Mouse (Mus musculus) MEL (cell line): ENCODE measurements around the gene Proca1. TPM values are rescaled to one million over a fixed set of nuclear protein-coding genes. Genes with fewer than 3 reads are reported as not detected.

Source experiments
- DNase-seq: peaks from one replicate; pipeline ENCODE4 v3.0.0; 2011; ENCODE audit warnings: low read depth, low spot score
- H3K27ac ChIP-seq: 2 replicates; pipeline ENCODE4 v1.5.1; 2012; ENCODE audit warnings: low read depth, mild to moderate bottlenecking, control low read depth, low read length, moderate library complexity; ENCODE audit not compliant: control insufficient read depth
- H3K27me3 ChIP-seq, 2 experiments: fragments of 150-350 bp in 1 of 2; sonication (generic) in 1 of 2; 2 replicates each; pipeline ENCODE4 v1.6.1; 2012; ENCODE audit warnings: low read length in 2 of 2, mild to moderate bottlenecking in 2 of 2, improper control_type of control experiment in 1 of 2, moderate library complexity in 1 of 2; ENCODE audit not compliant: insufficient read depth in 2 of 2, control insufficient read depth in 1 of 2
- H3K36me3 ChIP-seq, 2 experiments: 2 replicates each; pipeline ENCODE4 v1.6.1; 2012 to 2014; ENCODE audit warnings: low read length in 2 of 2, improper control_type of control experiment in 1 of 2, inconsistent platforms in 1 of 2, mild to moderate bottlenecking in 1 of 2; ENCODE audit not compliant: insufficient read depth in 2 of 2, control insufficient read depth in 1 of 2
- H3K4me1 ChIP-seq, 2 experiments: fragments of 150-350 bp in 1 of 2; sonication (generic) in 1 of 2; 2 replicates each; pipeline ENCODE4 v1.6.1; 2012; ENCODE audit warnings: low read length in 2 of 2, improper control_type of control experiment in 1 of 2, mild to moderate bottlenecking in 1 of 2; ENCODE audit not compliant: insufficient read depth in 2 of 2, control insufficient read depth in 1 of 2
- H3K4me3 ChIP-seq, 2 experiments: fragments of 150-350 bp in 1 of 2; sonication (generic) in 1 of 2; 2 replicates each; pipeline ENCODE4 v1.5.1; 2012; ENCODE audit warnings: low read depth in 2 of 2, low read length in 2 of 2, mild to moderate bottlenecking in 2 of 2, moderate library complexity in 2 of 2, control low read depth in 1 of 2, improper control_type of control experiment in 1 of 2; ENCODE audit not compliant: control insufficient read depth in 1 of 2, insufficient read depth in 1 of 2
- H3K79me2 ChIP-seq: 2 replicates; pipeline ENCODE4 v1.6.1; 2012; ENCODE audit warnings: mild to moderate bottlenecking, low read length, moderate library complexity; ENCODE audit not compliant: control insufficient read depth, poor library complexity, insufficient read depth
- H3K9ac ChIP-seq: 2 replicates; pipeline ENCODE4 v1.6.1; 2012; ENCODE audit warnings: low read depth, mild to moderate bottlenecking, control low read depth, low read length, moderate library complexity; ENCODE audit not compliant: control insufficient read depth, poor library complexity, severe bottlenecking
- H3K9me3 ChIP-seq: fragments of 150-350 bp; sonication (generic); replicated peaks from 2 replicates; pipeline ENCODE4 v1.6.1; 2012; ENCODE audit warnings: mild to moderate bottlenecking, low read length, improper control_type of control experiment, moderate library complexity; ENCODE audit not compliant: insufficient read depth
- CHD1 ChIP-seq: IDR thresholded peaks from 2 replicates; pipeline ENCODE4 v1.6.1; 2012; ENCODE audit warnings: low read depth, mild to moderate bottlenecking, inconsistent platforms, low read length, improper control_type of control experiment
- E2F4 ChIP-seq: IDR thresholded peaks from 2 replicates; pipeline ENCODE4 v1.6.1; 2011; ENCODE audit warnings: low read depth, low read length, improper control_type of control experiment, borderline replicate concordance
- ELF1 ChIP-seq: IDR thresholded peaks from 2 replicates; pipeline ENCODE4 v1.6.1; 2014; ENCODE audit warnings: low read depth, mild to moderate bottlenecking, inconsistent platforms, low read length, improper control_type of control experiment, moderate library complexity
- EP300 ChIP-seq, 2 experiments: IDR thresholded peaks; 2 replicates each; pipeline ENCODE4 v1.6.1; 2011; ENCODE audit warnings: improper control_type of control experiment in 2 of 2, low read length in 2 of 2, low read depth in 1 of 2, mild to moderate bottlenecking in 1 of 2
- HCFC1 ChIP-seq: IDR thresholded peaks from 2 replicates; pipeline ENCODE4 v1.6.1; 2012; ENCODE audit warnings: low read depth, mild to moderate bottlenecking, inconsistent platforms, low read length, improper control_type of control experiment, moderate library complexity
- JUND ChIP-seq: IDR thresholded peaks from 2 replicates; pipeline ENCODE4 v1.6.1; 2011; ENCODE audit warnings: low read depth, mild to moderate bottlenecking, improper control_type of control experiment, low read length
- KAT2A ChIP-seq: conservative IDR thresholded peaks from 2 replicates; pipeline ENCODE4 v1.6.1; 2012; ENCODE audit warnings: low read depth, low read length, improper control_type of control experiment, inconsistent platforms
- MEF2A ChIP-seq: IDR thresholded peaks from 2 replicates; pipeline ENCODE4 v1.6.1; 2014; ENCODE audit warnings: low read depth, mild to moderate bottlenecking, inconsistent platforms, low read length, improper control_type of control experiment; ENCODE audit not compliant: poor library complexity, insufficient replicate concordance, severe bottlenecking; ENCODE audit errors: extremely low read depth
- NRF1 ChIP-seq: IDR thresholded peaks from 2 replicates; pipeline ENCODE4 v1.6.1; 2014; ENCODE audit warnings: low read depth, mild to moderate bottlenecking, inconsistent platforms, low read length, improper control_type of control experiment, moderate library complexity; ENCODE audit not compliant: poor library complexity, insufficient read depth, severe bottlenecking
- POLR2A ChIP-seq, 2 experiments: IDR thresholded peaks; 2 replicates each; pipeline ENCODE4 v1.6.1; 2011 to 2012; ENCODE audit warnings: low read length in 2 of 2, mild to moderate bottlenecking in 2 of 2, control low read depth in 1 of 2, improper control_type of control experiment in 1 of 2, low read depth in 1 of 2, moderate library complexity in 1 of 2; ENCODE audit not compliant: control insufficient read depth in 1 of 2, insufficient read depth in 1 of 2, poor library complexity in 1 of 2
- TCF12 ChIP-seq: IDR thresholded peaks from 2 replicates; pipeline ENCODE4 v1.6.1; 2014; ENCODE audit warnings: low read depth, mild to moderate bottlenecking, inconsistent platforms, low read length, improper control_type of control experiment, moderate library complexity
- ZC3H11A ChIP-seq: IDR thresholded peaks from 2 replicates; pipeline ENCODE4 v1.6.1; 2012; ENCODE audit warnings: low read depth, mild to moderate bottlenecking, inconsistent platforms, low read length, improper control_type of control experiment
- ZKSCAN1 ChIP-seq: IDR thresholded peaks from 2 replicates; pipeline ENCODE4 v1.6.1; 2012; ENCODE audit warnings: low read depth, mild to moderate bottlenecking, inconsistent platforms, low read length, improper control_type of control experiment, moderate library complexity
- ZMIZ1 ChIP-seq: IDR thresholded peaks from 2 replicates; pipeline ENCODE4 v1.6.1; 2012; ENCODE audit warnings: low read depth, mild to moderate bottlenecking, inconsistent platforms, low read length, improper control_type of control experiment, moderate library complexity
- polyA plus RNA-seq, 2 experiments: library from polyadenylated mRNA; stranded (reverse) in 1 of 2; unstranded in 1 of 2; fragments of >175 nt in 1 of 2; fragments of >200 nt in 1 of 2; gene quantifications; 2 replicates each; pipeline versions ENCODE4 v1.2.1 to v1.2.4; 2012; ENCODE audit warnings: low replicate concordance in 2 of 2, low read depth in 1 of 2; ENCODE audit not compliant: insufficient read length in 2 of 2, insufficient read depth in 1 of 2, missing spikeins in 1 of 2
- total RNA-seq: library from RNA; depleted of rRNA; stranded (reverse); fragments of 300-350 nt; gene quantifications from 2 replicates; pipeline ENCODE4 v1.2.3, GENCODE M21; 2012

Gene Proca1
- total and polyA plus RNA-seq, 3 experiments = 0.15 to 0.54 TPM; not detected in 1

GRCm38 (mm10) chr11:78246318-78247011, 53.3 kb downstream of the Proca1 start:
- Histone ChIP-seq H3K4me3 (peak overlapping the region; percentile 83 to 90), H3K4me1 (peaks cover 14 to 18% of the 10 kb centered on the region in 2 experiments), H3K27me3 (no peaks in the 10 kb centered on the region), H3K9ac (peak overlapping the region; percentile 75)
- DNase-seq = no peak
- TF ChIP-seq CHD1 (no peak), ZKSCAN1 (no peak), HCFC1 (no peak), MEF2A (no peak), ELF1 (no peak), POLR2A (IDR thresholded peaks at IDR 0.05; ENCODE audit: control insufficient read depth in 1 of 2, insufficient read depth in 1 of 2, low read depth in 1 of 2, low read length in 2 of 2, poor library complexity in 1 of 2) (no peak), KAT2A (no peak), TCF12 (no peak), ZMIZ1 (no peak), EP300 (IDR thresholded peaks at IDR 0.05; ENCODE audit: low read depth in 1 of 2, low read length in 2 of 2) (no peak), E2F4 (no peak), NRF1 (no peak), JUND (no peak)
- TF ChIP-seq, all 39 proteins: peak for 0
- peaks cover 5 to 34% of the 10 kb centered on the region in 2 experiments for H3K36me3 ChIP-seq
- no peaks in the 10 kb centered on the region for H3K9me3 ChIP-seq
- H3K79me2 ChIP-seq = peaks cover 68% of the 10 kb centered on the region
- H3K27ac ChIP-seq = no peak overlapping the region

- Histone ChIP-seq H3K4me3 (no peak overlapping the region; a peak in 1 of 4 replicates), H3K27me3 (no peaks in the 10 kb centered on the region), H3K9ac (0 out of 2 replicates have a peak overlapping the region, but pooled peaks have one; percentile 5), H3K4me1 (peaks cover 14 to 18% of the 10 kb centered on the region in 2 experiments), H3K36me3 (peaks cover 9 to 34% of the 10 kb centered on the region in 2 experiments), H3K9me3 (no peaks in the 10 kb centered on the region), H3K79me2 (peaks cover 63% of the 10 kb centered on the region), H3K27ac (no peak overlapping the region)
- TF ChIP-seq ZC3H11A = no peak
- DNase-seq = no peak
These were observed 53.8 kb downstream of the Proca1 start for GRCm38 (mm10) chr11:78247012-78247348.
